Mouse (Mus musculus) stomach, postnatal 0 days (tissue): ENCODE measurements around the gene Gm815. TPM values are rescaled to one million over a fixed set of nuclear protein-coding genes. Genes with fewer than 3 reads are reported as not detected.
A peak's percentile ranks its signal among the peaks of the same experiment; 100 is the strongest.

Source experiments
- ATAC-seq: fragments of 200-750 bp; cut with Nextera tagmentation; 2 replicates; pipeline ENCODE4 v1.8.0; 2017; ENCODE audit not compliant: low FRiP score, low TSS enrichment
- DNase-seq: peaks from one replicate; pipeline ENCODE4 v3.0.0-alpha.2; 2016; ENCODE audit warnings: low spot score
- H3K27ac ChIP-seq: fragments of 300-500 bp; sonication (generic); replicated peaks from 2 replicates; pipeline ENCODE4 v1.5.1; 2014; ENCODE audit warnings: mild to moderate bottlenecking, control low read depth
- H3K27me3 ChIP-seq: fragments of 300-500 bp; sonication (generic); 2 replicates; pipeline ENCODE4 v1.6.1; 2014; ENCODE audit warnings: low read length; ENCODE audit not compliant: control insufficient read depth, insufficient read depth
- H3K36me3 ChIP-seq: fragments of 300-500 bp; sonication (generic); 2 replicates; pipeline ENCODE4 v1.6.1; 2014; ENCODE audit warnings: low read length, mixed read lengths; ENCODE audit not compliant: control insufficient read depth, insufficient read depth
- H3K4me1 ChIP-seq: fragments of 300-500 bp; sonication (generic); replicated peaks from 2 replicates; pipeline ENCODE4 v1.6.1; 2014; ENCODE audit warnings: antibody characterized with exemption; ENCODE audit not compliant: control insufficient read depth, insufficient read depth
- H3K4me2 ChIP-seq: fragments of 300-500 bp; sonication (generic); replicated peaks from 2 replicates; pipeline ENCODE4 v1.6.1; 2014; ENCODE audit warnings: low read depth, mild to moderate bottlenecking, control low read depth, moderate library complexity
- H3K4me3 ChIP-seq: fragments of 300-500 bp; sonication (generic); 2 replicates; pipeline ENCODE4 v1.5.1; 2014; ENCODE audit warnings: low read depth, low read length, control low read depth
- H3K9ac ChIP-seq: fragments of 300-500 bp; sonication (generic); 2 replicates; pipeline ENCODE4 v1.6.1; 2014; ENCODE audit warnings: mild to moderate bottlenecking, low read length, control low read depth, mixed read lengths
- H3K9me3 ChIP-seq: fragments of 300-500 bp; sonication (generic); 2 replicates; pipeline ENCODE4 v1.6.1; 2016; ENCODE audit warnings: low read length; ENCODE audit not compliant: control insufficient read depth
- CTCF ChIP-seq: IDR thresholded peaks from 2 replicates; pipeline ENCODE4 v1.5.1; 2016; ENCODE audit warnings: antibody characterized with exemption, low read depth, mild to moderate bottlenecking, moderate library complexity
- EP300 ChIP-seq: optimal IDR thresholded peaks from 2 replicates; pipeline ENCODE3; 2016; ENCODE audit warnings: antibody characterized with exemption
- WGBS: fragments of 180-500 bp; shearing (Covaris S2); extraction: QIAGEN DNeasy Blood & Tissue Kit; methylation state at CpG from one replicate; pipeline ENCODE4 v1.1.7; 2014; 5-methylcytosine and 5-hydroxymethylcytosine counted together
- polyA plus RNA-seq: library from polyadenylated mRNA; unstranded; fragments of >200 nt; fragmentation: Nextera tagmentation; extraction: Ambion mirVana; gene quantifications from 2 replicates; pipeline ENCODE4 v1.2.1, GENCODE M21; 2015

Gene Gm815
- not detected in 2 replicates for polyA plus RNA-seq

DNA sequence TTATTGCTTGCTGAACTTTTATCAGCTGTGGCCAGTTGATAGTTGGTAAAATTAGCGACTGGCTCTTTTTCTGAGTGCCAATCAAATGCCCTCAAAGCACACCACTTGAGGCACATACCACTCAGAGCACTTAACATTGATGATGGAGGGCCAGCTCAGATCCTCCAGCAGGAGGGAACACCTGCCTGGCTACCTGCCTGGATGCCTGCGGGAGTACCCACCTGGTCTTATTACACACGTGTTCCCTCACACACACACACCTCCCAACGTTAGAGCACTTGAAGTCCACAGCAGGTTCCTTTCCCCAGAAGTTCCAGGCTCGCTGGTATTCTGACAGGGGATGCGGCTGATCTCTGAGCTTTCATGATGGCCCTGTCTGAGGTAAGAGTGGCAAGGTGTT, at the start of gene Gm815:
Gm815 (plus strand) TSS at position 266 of the 400 bp plus-strand sequence.
- DNase-seq (no peak), ATAC-seq (no peak)
- Histone ChIP-seq H3K27me3 (no peaks in the 10 kb centered on the region), H3K27ac (no peak within 1 kb of the TSS), H3K9ac (no peak within 1 kb of the TSS), H3K9me3 (no peaks in the 10 kb centered on the region), H3K36me3 (no peaks in the 10 kb centered on the region), H3K4me1 (no peaks in the 10 kb centered on the region), H3K4me3 (no peak within 1 kb of the TSS), H3K4me2 (no peak within 1 kb of the TSS)
- 81% methylated on average over 6 of the region's 6 CpGs for WGBS
- TF ChIP-seq CTCF (no peak), EP300 (no peak)

GRCm38 (mm10) chr19:26837626-26838025, 48.1 kb upstream of the Gm815 start:
- Histone ChIP-seq H3K9me3 (no peaks in the 10 kb centered on the region), H3K27me3 (no peaks in the 10 kb centered on the region), H3K4me2 (no peak overlapping the region), H3K4me1 (no peaks in the 10 kb centered on the region), H3K9ac (no peak overlapping the region), H3K36me3 (no peaks in the 10 kb centered on the region), H3K4me3 (no peak overlapping the region), H3K27ac (no peak overlapping the region)
- ATAC-seq (no peak), DNase-seq (no peak)
- TF ChIP-seq EP300: no peak
- TF ChIP-seq CTCF: no peak
- 51% methylated on average over 1 of the region's 1 CpGs for WGBS

DNA sequence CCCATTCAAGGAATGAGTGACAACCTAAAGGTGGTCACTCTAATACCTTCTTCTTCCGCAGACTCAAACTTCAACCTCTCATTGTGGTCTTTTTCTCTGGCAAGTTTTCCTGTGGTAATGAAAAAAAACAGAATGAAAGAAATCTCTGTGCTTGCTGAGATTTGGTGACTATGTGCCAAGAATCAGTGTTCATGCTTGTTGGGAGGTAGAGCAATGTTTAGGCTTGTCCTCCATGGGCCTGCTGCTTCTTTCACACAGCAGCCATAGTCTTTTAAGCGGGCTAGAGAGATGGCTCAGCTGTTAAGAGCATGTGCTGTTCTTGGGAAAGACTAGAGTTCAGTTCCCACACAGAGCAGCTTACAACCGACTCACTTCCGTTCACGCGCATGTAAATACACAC, 41.8 kb upstream of the Gm815 start:
- no peaks in the 10 kb centered on the region for H3K27me3 ChIP-seq
- H3K4me1 ChIP-seq: peaks cover 3% of the 10 kb centered on the region
- ATAC-seq: no peak
- no peaks in the 10 kb centered on the region for H3K36me3 ChIP-seq
- H3K9me3 ChIP-seq: no peaks in the 10 kb centered on the region
- H3K27ac ChIP-seq: no peak overlapping the region
- H3K4me2 ChIP-seq: no peak overlapping the region
- TF ChIP-seq CTCF (no peak), EP300 (no peak)
- DNase-seq: no peak
- H3K4me3 ChIP-seq: no peak overlapping the region
- no peak overlapping the region for H3K9ac ChIP-seq
- 66% methylated on average over 6 of the region's 6 CpGs for WGBS

DNA sequence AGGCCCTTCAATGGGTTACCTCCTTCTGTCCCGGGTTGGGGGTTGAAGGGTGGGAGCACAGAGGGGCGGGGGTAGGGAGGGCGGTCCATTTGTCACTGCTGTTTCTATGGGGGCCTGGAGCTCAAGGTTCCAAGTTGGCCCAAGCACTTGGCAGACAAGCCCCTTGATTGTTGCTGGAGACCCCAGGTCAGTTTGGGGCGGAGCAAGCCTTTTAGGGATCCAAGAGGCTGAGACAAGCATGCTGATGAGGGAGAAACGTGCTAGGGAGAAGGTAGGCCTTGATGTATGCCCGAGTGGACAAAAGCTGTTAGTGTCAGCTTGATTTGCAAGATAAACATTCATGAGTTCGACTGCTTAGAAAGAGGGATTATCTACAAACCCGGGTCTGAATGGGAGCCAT, 40.9 kb upstream of the Gm815 start:
- DNase-seq (no peak), ATAC-seq (no peak)
- Histone ChIP-seq H3K9me3 (no peaks in the 10 kb centered on the region), H3K4me1 (peaks cover 3% of the 10 kb centered on the region), H3K9ac (no peak overlapping the region), H3K27me3 (no peaks in the 10 kb centered on the region), H3K4me2 (peak overlapping the region; percentile 56), H3K27ac (peak overlapping the region; percentile 64), H3K4me3 (peak overlapping the region; percentile 47), H3K36me3 (no peaks in the 10 kb centered on the region)
- TF ChIP-seq CTCF (no peak), EP300 (no peak)
- 17% methylated on average over 8 of the region's 8 CpGs for WGBS

DNA sequence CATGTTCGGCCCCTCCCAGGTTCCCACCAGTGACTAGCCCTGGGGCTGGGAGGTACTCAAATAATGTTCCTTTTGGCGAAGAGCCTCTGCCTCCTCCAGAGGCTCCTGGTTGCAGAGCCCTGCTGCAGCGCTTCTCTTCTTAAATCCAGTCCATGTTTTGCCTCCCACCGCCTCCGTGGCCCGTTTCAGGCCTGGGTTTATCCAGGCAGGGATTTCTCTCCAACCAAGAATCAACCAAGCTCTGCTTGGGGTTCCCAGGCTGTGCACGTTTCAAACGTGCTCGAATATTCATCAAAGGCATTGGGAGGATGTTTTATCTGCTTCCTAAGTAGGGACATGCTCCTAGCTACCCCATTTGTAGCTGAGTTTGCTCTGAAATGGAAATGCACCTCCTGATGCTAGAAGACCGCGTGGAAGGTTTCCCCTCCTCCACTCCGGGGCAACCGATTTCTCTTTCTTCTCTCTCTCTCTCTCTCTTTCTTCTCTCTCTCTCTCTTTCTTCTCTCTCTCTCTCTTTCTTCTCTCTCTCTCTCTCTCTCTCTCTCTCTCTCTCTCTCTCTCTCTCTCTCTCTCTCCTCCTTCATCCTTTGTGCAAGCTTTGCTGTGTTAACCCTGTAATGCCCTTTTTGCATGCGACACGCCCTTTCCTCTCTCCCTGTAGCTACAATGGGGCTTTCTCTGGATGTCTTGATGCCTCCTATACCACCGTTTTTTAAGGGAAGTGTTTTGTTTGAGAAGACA, 40.2 kb upstream of the Gm815 start:
- Histone ChIP-seq H3K36me3 (no peaks in the 10 kb centered on the region), H3K4me1 (peaks cover 3% of the 10 kb centered on the region), H3K9me3 (no peaks in the 10 kb centered on the region), H3K4me3 (peak overlapping the region; percentile 47), H3K27me3 (no peaks in the 10 kb centered on the region), H3K27ac (peak overlapping the region; percentile 66), H3K9ac (peak overlapping the region; percentile 55), H3K4me2 (peak overlapping the region; percentile 56)
- WGBS: 0% methylated on average over 16 of the region's 16 CpGs
- ATAC-seq: peak; percentile 93
- TF ChIP-seq EP300: peak; percentile 94
- no peak for TF ChIP-seq CTCF
- DNase-seq: peak; percentile 86

GRCm38 (mm10) chr19:26846017-26846285, 39.7 kb upstream of the Gm815 start:
- H3K27me3 ChIP-seq: no peaks in the 10 kb centered on the region
- DNase-seq (no peak), ATAC-seq (no peak)
- 0% methylated on average over 1 of the region's 1 CpGs for WGBS
- no peak overlapping the region; the same call in 1 of the 2 replicates for H3K9ac ChIP-seq
- H3K4me3 ChIP-seq: peak overlapping the region; percentile 47
- H3K27ac ChIP-seq: peak overlapping the region; percentile 42; the same call in 1 of the 2 replicates
- no peaks in the 10 kb centered on the region for H3K9me3 ChIP-seq
- peak overlapping the region; percentile 56 for H3K4me2 ChIP-seq
- H3K4me1 ChIP-seq: peaks cover 3% of the 10 kb centered on the region
- no peaks in the 10 kb centered on the region for H3K36me3 ChIP-seq
- TF ChIP-seq CTCF (no peak), EP300 (no peak)
